Mouse (Mus musculus) forebrain, embryonic 11.5 days (tissue): ENCODE measurements at regions not wholly inside any gene's neighbourhood (a gene's known extent, or its start where the extent isn't known, plus 50 kb on each side); places are given as distances from the start of the nearest gene placed in this dataset.

Source experiments
- ATAC-seq: fragments of 200-750 bp; cut with Nextera tagmentation; replicated peaks from 2 replicates; pipeline ENCODE4 v1.8.0; 2017; ENCODE audit warnings: moderate TSS enrichment; ENCODE audit not compliant: low FRiP score
- DNase-seq: peaks from one replicate; pipeline ENCODE4 v3.0.0-alpha.2; 2017; ENCODE audit warnings: low spot score
- H3K27ac ChIP-seq: fragments of 300-500 bp; sonication (generic); 2 replicates; pipeline ENCODE4 v1.5.1; 2014; ENCODE audit warnings: low read depth, low read length
- H3K27me3 ChIP-seq: fragments of 300-500 bp; sonication (generic); 2 replicates; pipeline ENCODE4 v1.6.1; 2014; ENCODE audit warnings: mild to moderate bottlenecking, low read length, mixed read lengths; ENCODE audit not compliant: control insufficient read depth, insufficient read depth
- H3K36me3 ChIP-seq: fragments of 300-500 bp; sonication (generic); 2 replicates; pipeline ENCODE4 v1.6.1; 2014; ENCODE audit warnings: mild to moderate bottlenecking, low read length, moderate library complexity, mixed read lengths; ENCODE audit not compliant: control insufficient read depth, insufficient read depth
- H3K4me1 ChIP-seq: fragments of 300-500 bp; sonication (generic); replicated peaks from 2 replicates; pipeline ENCODE4 v1.6.1; 2014; ENCODE audit warnings: low read length, mixed read lengths; ENCODE audit not compliant: control insufficient read depth, insufficient read depth
- H3K4me2 ChIP-seq: fragments of 300-500 bp; sonication (generic); 2 replicates; pipeline ENCODE4 v1.6.1; 2014; ENCODE audit warnings: low read depth, mild to moderate bottlenecking, low read length, moderate library complexity, mixed read lengths; ENCODE audit not compliant: severe bottlenecking
- H3K4me3 ChIP-seq: fragments of 300-500 bp; sonication (generic); 2 replicates; pipeline ENCODE4 v1.5.1; 2014; ENCODE audit warnings: low read depth, low read length
- H3K9ac ChIP-seq: fragments of 300-500 bp; sonication (generic); 2 replicates; pipeline ENCODE4 v1.6.1; 2014; ENCODE audit warnings: low read length
- H3K9me3 ChIP-seq: fragments of 300-500 bp; sonication (generic); 2 replicates; pipeline ENCODE4 v1.6.1; 2016; ENCODE audit warnings: low read length, mixed read lengths; ENCODE audit not compliant: control insufficient read depth
- WGBS: fragments of 180-500 bp; shearing (Covaris S2); extraction: QIAGEN DNeasy Blood & Tissue Kit; methylation state at CpG from one replicate; pipeline ENCODE4 v1.1.7; 2014; 5-methylcytosine and 5-hydroxymethylcytosine counted together

GRCm38 (mm10) chr8:95968828-95969227, 80.5 kb upstream of the Got2 start:
- Histone ChIP-seq H3K36me3 (no peaks in the 10 kb centered on the region), H3K27me3 (no peaks in the 10 kb centered on the region), H3K4me2 (no peak overlapping the region), H3K4me1 (no peaks in the 10 kb centered on the region), H3K9me3 (no peaks in the 10 kb centered on the region), H3K4me3 (no peak overlapping the region), H3K27ac (no peak overlapping the region), H3K9ac (no peak overlapping the region)
- ATAC-seq (no peak), DNase-seq (no peak)
- WGBS: 92% methylated on average over 6 of the region's 6 CpGs

DNA sequence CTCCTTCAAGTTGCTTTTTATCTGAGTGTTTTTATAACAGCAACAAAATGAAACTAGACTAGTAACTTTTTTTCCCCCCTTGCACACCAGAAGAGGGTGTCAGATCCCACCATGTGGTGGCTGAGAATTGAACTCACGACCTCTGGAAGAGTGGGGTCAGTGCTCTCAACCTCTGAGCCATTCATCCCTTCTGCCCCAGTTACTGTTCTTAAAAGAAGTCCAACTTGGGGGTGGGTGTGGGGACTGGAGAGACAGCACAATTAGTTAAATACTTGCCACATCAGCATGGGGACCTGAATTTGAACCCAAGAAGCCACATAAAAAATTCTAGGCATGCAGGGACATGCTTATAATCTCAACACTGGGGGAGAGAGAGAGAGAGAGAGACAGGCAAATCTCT, 78.1 kb upstream of the Got2 start:
- DNase-seq (no peak), ATAC-seq (no peak)
- no peaks in the 10 kb centered on the region for H3K36me3 ChIP-seq
- H3K4me2 ChIP-seq: no peak overlapping the region
- H3K4me1 ChIP-seq: no peaks in the 10 kb centered on the region
- H3K9me3 ChIP-seq: no peaks in the 10 kb centered on the region
- no peaks in the 10 kb centered on the region for H3K27me3 ChIP-seq
- WGBS: 46% methylated on average over 1 of the region's 1 CpGs
- H3K27ac ChIP-seq: no peak overlapping the region
- no peak overlapping the region for H3K4me3 ChIP-seq
- no peak overlapping the region for H3K9ac ChIP-seq

GRCm38 (mm10) chr8:95952257-95952656, 63.9 kb upstream of the Got2 start:
- no peak overlapping the region for H3K27ac ChIP-seq
- H3K9ac ChIP-seq: no peak overlapping the region
- 15% methylated on average over 10 of the region's 10 CpGs for WGBS
- DNase-seq (no peak), ATAC-seq (peak; percentile 40)
- H3K9me3 ChIP-seq: peaks cover 2% of the 10 kb centered on the region; the same call in 1 of the 2 replicates
- H3K4me2 ChIP-seq: peak overlapping the region; percentile 26; the same call in 1 of the 2 replicates
- H3K27me3 ChIP-seq: no peaks in the 10 kb centered on the region
- no peaks in the 10 kb centered on the region for H3K4me1 ChIP-seq
- H3K4me3 ChIP-seq: no peak overlapping the region
- no peaks in the 10 kb centered on the region for H3K36me3 ChIP-seq

DNA sequence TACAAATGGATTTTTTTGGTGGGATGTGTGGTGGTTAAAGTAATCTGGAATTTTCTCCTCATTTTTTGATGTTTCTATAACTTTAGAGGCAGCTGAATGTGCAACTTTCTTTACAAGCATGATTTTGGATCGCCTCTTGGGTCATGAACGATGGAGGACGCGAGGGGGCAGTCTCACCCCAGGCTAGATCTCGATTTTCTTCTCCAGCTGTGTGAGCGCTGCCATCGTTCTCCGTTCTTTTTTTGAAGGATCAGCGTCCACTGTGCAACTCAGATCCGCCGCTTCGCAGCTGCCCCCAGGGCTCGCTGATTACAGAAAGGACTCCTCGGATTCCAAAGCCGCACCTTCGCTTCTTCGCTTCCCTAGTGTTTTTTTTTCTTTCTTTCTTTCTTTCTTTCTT, 63.4 kb upstream of the Got2 start:
- Histone ChIP-seq H3K9me3 (peaks cover 2% of the 10 kb centered on the region; the same call in 1 of the 2 replicates), H3K27me3 (no peaks in the 10 kb centered on the region), H3K9ac (no peak overlapping the region), H3K36me3 (no peaks in the 10 kb centered on the region), H3K4me2 (peak overlapping the region; percentile 44; the same call in 1 of the 2 replicates), H3K27ac (no peak overlapping the region), H3K4me1 (no peaks in the 10 kb centered on the region), H3K4me3 (peak overlapping the region; percentile 11; the same call in 1 of the 2 replicates)
- peak; percentile 90 for DNase-seq
- 2% methylated on average over 17 of the region's 17 CpGs for WGBS
- ATAC-seq: peak; percentile 86
